Mouse (Mus musculus) brain, embryonic 14.5 days (tissue): ENCODE measurements around the gene Hnrnpa3.

Source experiments
- CTCF ChIP-seq: fragments of 200-500 bp; IDR thresholded peaks from 2 replicates; pipeline ENCODE4 v1.5.1; 2012; ENCODE audit warnings: inconsistent platforms, mild to moderate bottlenecking, moderate library complexity, borderline replicate concordance; ENCODE audit not compliant: insufficient read depth, insufficient read length; ENCODE audit errors: extremely low read depth
- POLR2A ChIP-seq: fragments of 200-500 bp; IDR thresholded peaks from 2 replicates; pipeline ENCODE4 v1.6.1; 2012; ENCODE audit warnings: mild to moderate bottlenecking, inconsistent platforms, borderline replicate concordance; ENCODE audit not compliant: poor library complexity, insufficient read depth, insufficient read length, severe bottlenecking; ENCODE audit errors: extremely low read depth

DNA sequence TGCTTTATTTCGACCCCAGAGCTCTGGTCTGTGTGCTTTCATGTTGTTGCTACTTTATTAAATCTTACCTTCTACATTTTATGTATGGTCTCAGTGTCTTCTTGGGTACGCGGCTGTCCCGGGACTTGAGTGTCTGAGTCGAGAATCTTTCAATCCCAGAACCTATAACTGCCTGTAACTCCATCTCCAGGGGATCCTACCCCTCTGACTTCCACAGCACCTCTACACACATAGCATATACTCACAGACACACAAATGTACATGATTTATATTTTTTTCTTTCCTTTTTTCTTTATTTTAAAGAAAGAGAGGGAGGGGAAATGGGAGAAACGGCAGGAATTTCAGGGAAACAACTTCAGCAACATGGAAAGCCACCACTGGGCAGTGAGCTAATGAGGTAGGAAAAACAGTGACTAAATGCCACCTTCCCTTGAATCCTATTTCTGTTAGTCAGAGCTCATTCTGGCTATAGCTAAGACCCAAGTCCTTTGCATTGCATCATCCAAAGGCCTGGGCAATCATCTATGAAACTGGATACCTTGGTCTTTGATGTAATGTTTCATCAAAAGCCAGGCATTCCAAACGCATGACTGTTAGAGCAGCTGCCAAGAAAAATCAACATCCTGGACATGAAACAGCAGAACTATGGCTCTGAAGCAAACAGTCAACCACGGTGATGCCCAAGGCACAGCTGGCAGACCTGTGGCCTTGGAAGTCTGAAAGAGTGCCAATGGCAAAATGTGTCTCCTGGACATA, 16.1 kb upstream of the Hnrnpa3 start:
- TF ChIP-seq CTCF (no peak), POLR2A (no peak)
